Mouse (Mus musculus) left cerebral cortex, postnatal 4 days (tissue): ENCODE results near the gene Sufu. TPM values are rescaled to one million over a fixed set of nuclear protein-coding genes. Genes with fewer than 3 reads are reported as not detected.

ENCODE experiments used
- total RNA-seq, 2 experiments: library from RNA; stranded (reverse); gene quantifications; 2 replicates each; pipeline ENCODE4 v1.2.3; 2021

The Sufu gene
- total RNA-seq, 2 experiments from 2014 or later, result 22.2 to 23.9 TPM

Other genes with a start within 250 kb of the Sufu start
- not detected for gene Pitx3, start 248.6 kb upstream of the Sufu start, total RNA-seq
- 100 to 1,000 TPM; 101 to 106 TPM for gene Gbf1, start 244.4 kb upstream of the Sufu start, total RNA-seq
- 1 to 10 TPM; 2.5 to 2.8 TPM for gene Nfkb2, start 92.6 kb upstream of the Sufu start, total RNA-seq
- gene Psd, start 69.7 kb upstream of the Sufu start, total RNA-seq, result 100 to 1,000 TPM; 670 to 671 TPM
- gene Fbxl15, start 68.7 kb upstream of the Sufu start, total RNA-seq, result 10 to 100 TPM; 22.3 to 23.4 TPM
- 100 to 1,000 TPM; 221 to 222 TPM for gene Cuedc2, start 58.2 kb upstream of the Sufu start, total RNA-seq
- gene Mfsd13a, start 55.8 kb upstream of the Sufu start, total RNA-seq, result 10 to 100 TPM; 16.8 to 18.3 TPM
- gene 2310034G01Rik, start 46.6 kb upstream of the Sufu start, total RNA-seq, result under 1 TPM; 0.42 to 0.82 TPM
- 100 to 1,000 TPM; 304 to 313 TPM for gene Actr1a, start 1.1 kb upstream of the Sufu start, total RNA-seq
- gene Trim8, start 104.8 kb downstream of the Sufu start, total RNA-seq, result 100 to 1,000 TPM; 113 to 119 TPM
- gene Arl3, start 176.3 kb downstream of the Sufu start, total RNA-seq, result 100 to 1,000 TPM; 102 to 107 TPM
- 10 to 100 TPM; 12.6 to 13.7 TPM for gene Sfxn2, start 176.5 kb downstream of the Sufu start, total RNA-seq
- gene Wbp1l, start 202.2 kb downstream of the Sufu start, total RNA-seq, result 10 to 100 TPM; 43.1 to 45.3 TPM